Mouse (Mus musculus): Measurements from ENCODE around the gene Ulk3.
A peak's percentile ranks its signal among the peaks of the same experiment; 100 is the strongest.

Gene Ulk3

GRCm38 (mm10) chr9:57644944-57645893 is 56.0 kb downstream of the Ulk3 start:
- DNase-seq, result peak; percentile 92 to 95
